Mouse (Mus musculus) G1E (cell line): Measurements from ENCODE around the gene Olfm4.

Source experiments
- CTCF ChIP-seq: IDR thresholded peaks from 2 replicates; pipeline ENCODE4 v1.5.1; 2012; ENCODE audit warnings: low read depth, low read length, inconsistent platforms, mixed read lengths
- GATA1 ChIP-seq: IDR thresholded peaks from 2 replicates; pipeline ENCODE4 v1.6.1; 2012; ENCODE audit warnings: borderline replicate concordance, low read length, inconsistent platforms, mixed read lengths
- GATA2 ChIP-seq: IDR thresholded peaks from 2 replicates; pipeline ENCODE4 v1.6.1; 2012; ENCODE audit warnings: low read depth, low read length, inconsistent platforms, borderline replicate concordance
- POLR2AphosphoS5 ChIP-seq: IDR thresholded peaks from 2 replicates; pipeline ENCODE4 v1.6.1; 2012; ENCODE audit warnings: low read depth, low read length, inconsistent platforms; ENCODE audit not compliant: insufficient replicate concordance
- TAL1 ChIP-seq: conservative IDR thresholded peaks from 2 replicates; pipeline ENCODE4 v1.6.1; 2012; ENCODE audit warnings: low read depth, low read length, inconsistent platforms, mixed read lengths

DNA sequence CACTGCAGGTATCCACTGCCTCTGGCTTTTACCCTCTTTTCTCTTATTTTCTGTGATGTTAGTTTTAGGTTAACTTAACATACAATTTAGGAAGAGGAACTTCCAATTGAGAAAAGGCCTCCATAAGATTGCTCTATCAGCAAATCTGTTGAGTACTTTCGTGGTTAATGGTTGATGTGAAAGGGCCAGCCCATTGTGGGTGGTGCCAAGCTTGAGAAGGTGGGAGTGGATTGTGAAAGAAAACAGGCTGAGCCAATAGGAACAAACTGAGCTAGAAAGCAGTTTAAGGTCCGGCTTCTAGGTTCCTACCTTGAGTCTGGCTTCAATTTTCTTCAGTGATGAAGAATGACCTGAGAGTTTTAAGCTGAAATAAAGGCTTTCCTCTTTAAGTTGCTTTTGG, 38.0 kb upstream of the Olfm4 start:
- TF ChIP-seq POLR2AphosphoS5: no peak
- no peak for TF ChIP-seq CTCF
- TF ChIP-seq GATA1: no peak
- no peak for TF ChIP-seq TAL1
- no peak for TF ChIP-seq GATA2
